Mouse (Mus musculus) forebrain, embryonic 11.5 days (tissue): ENCODE data around the gene Pcgf5. TPM values are rescaled to one million over a fixed set of nuclear protein-coding genes. Genes with fewer than 3 reads are reported as not detected.

Source experiments
- ATAC-seq: fragments of 200-750 bp; cut with Nextera tagmentation; replicated peaks from 2 replicates; pipeline ENCODE4 v1.8.0; 2017; ENCODE audit warnings: moderate TSS enrichment; ENCODE audit not compliant: low FRiP score
- DNase-seq: peaks from one replicate; pipeline ENCODE4 v3.0.0-alpha.2; 2017; ENCODE audit warnings: low spot score
- H3K27ac ChIP-seq: fragments of 300-500 bp; sonication (generic); 2 replicates; pipeline ENCODE4 v1.5.1; 2014; ENCODE audit warnings: low read depth, low read length
- H3K27me3 ChIP-seq: fragments of 300-500 bp; sonication (generic); 2 replicates; pipeline ENCODE4 v1.6.1; 2014; ENCODE audit warnings: mild to moderate bottlenecking, low read length, mixed read lengths; ENCODE audit not compliant: control insufficient read depth, insufficient read depth
- H3K36me3 ChIP-seq: fragments of 300-500 bp; sonication (generic); 2 replicates; pipeline ENCODE4 v1.6.1; 2014; ENCODE audit warnings: mild to moderate bottlenecking, low read length, moderate library complexity, mixed read lengths; ENCODE audit not compliant: control insufficient read depth, insufficient read depth
- H3K4me1 ChIP-seq: fragments of 300-500 bp; sonication (generic); replicated peaks from 2 replicates; pipeline ENCODE4 v1.6.1; 2014; ENCODE audit warnings: low read length, mixed read lengths; ENCODE audit not compliant: control insufficient read depth, insufficient read depth
- H3K4me2 ChIP-seq: fragments of 300-500 bp; sonication (generic); 2 replicates; pipeline ENCODE4 v1.6.1; 2014; ENCODE audit warnings: low read depth, mild to moderate bottlenecking, low read length, moderate library complexity, mixed read lengths; ENCODE audit not compliant: severe bottlenecking
- H3K4me3 ChIP-seq: fragments of 300-500 bp; sonication (generic); 2 replicates; pipeline ENCODE4 v1.5.1; 2014; ENCODE audit warnings: low read depth, low read length
- H3K9ac ChIP-seq: fragments of 300-500 bp; sonication (generic); 2 replicates; pipeline ENCODE4 v1.6.1; 2014; ENCODE audit warnings: low read length
- H3K9me3 ChIP-seq: fragments of 300-500 bp; sonication (generic); 2 replicates; pipeline ENCODE4 v1.6.1; 2016; ENCODE audit warnings: low read length, mixed read lengths; ENCODE audit not compliant: control insufficient read depth
- WGBS: fragments of 180-500 bp; shearing (Covaris S2); extraction: QIAGEN DNeasy Blood & Tissue Kit; methylation state at CpG from one replicate; pipeline ENCODE4 v1.1.7; 2014; 5-methylcytosine and 5-hydroxymethylcytosine counted together
- polyA plus RNA-seq: library from polyadenylated mRNA; unstranded; fragments of >200 nt; fragmentation: Nextera tagmentation; extraction: Ambion mirVana; gene quantifications from 2 replicates; pipeline ENCODE4 v1.2.1, GENCODE M21; 2014

Pcgf5 gene
- 14.9 and 17.1 TPM in 2 replicates for polyA plus RNA-seq

DNA sequence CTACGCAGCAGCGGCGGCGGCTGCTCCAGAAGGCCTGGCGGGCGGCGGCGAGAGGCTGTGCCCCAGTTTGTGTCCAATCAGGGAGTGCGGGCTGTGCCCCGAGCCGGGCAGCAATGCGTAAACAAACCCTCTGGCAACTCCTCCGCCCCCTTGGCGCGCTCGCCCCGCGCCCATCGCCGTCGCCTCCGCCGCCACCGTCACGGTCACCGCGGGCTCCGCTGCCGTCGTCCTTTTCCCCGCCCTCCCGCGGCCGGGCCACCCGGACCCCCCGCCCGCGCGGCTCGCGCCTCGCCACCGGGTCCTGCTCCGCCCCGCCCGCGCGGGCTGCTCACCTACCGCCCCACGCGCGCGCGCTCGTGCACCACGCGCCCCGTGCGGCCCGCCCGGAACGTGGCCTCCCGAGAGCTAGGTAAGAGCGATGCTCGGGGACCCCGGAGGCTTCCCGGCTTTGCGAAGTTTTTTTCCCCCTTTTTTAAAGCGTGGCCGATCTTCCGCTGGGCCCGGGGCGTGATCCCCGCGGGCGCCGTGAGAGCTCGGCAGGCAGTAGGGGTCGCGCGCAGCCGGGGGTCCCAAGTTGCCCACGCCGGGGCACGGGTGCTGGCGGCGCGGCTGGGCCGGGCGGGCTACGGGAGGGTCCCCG is at the start of gene Pcgf5:
Pcgf5 (plus strand) TSS at position 149 of the 640 bp plus-strand sequence.
- WGBS = 0% methylated on average over 82 of the region's 92 CpGs
- ATAC-seq (peak; percentile 80), DNase-seq (peak; percentile 83)
- no peak within 1 kb of the TSS for H3K27ac ChIP-seq
- no peaks in the 10 kb centered on the region for H3K9me3 ChIP-seq
- H3K36me3 ChIP-seq = no peaks in the 10 kb centered on the region
- H3K4me1 ChIP-seq = no peaks in the 10 kb centered on the region
- H3K4me2 ChIP-seq = peak within 1 kb of the TSS; percentile 100
- H3K27me3 ChIP-seq = peaks cover 20% of the 10 kb centered on the region
- peak within 1 kb of the TSS; percentile 74 for H3K4me3 ChIP-seq
- peak within 1 kb of the TSS; percentile 62 for H3K9ac ChIP-seq

DNA sequence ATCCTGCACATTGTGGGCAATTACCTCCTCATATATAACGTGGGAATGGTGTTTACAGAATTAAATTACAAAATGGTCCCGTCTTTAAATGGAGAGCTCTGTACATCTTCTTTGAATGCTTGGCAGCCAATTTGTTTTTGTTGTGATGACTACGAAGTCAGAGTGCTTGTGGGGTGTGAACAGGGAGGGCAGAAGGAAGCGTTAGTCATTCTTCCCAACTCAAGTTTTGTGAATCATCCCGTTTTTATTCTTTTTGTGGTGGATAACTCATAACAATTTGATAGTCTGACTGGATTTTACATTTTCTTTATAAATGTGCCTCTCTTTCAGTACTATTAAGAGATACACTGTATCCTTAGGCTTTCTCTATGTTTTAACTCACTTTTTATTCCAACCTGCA is 42.6 kb upstream of the Pcgf5 start:
- Histone ChIP-seq H3K4me2 (no peak overlapping the region), H3K27me3 (no peaks in the 10 kb centered on the region), H3K4me3 (no peak overlapping the region), H3K27ac (no peak overlapping the region), H3K9me3 (no peaks in the 10 kb centered on the region), H3K36me3 (no peaks in the 10 kb centered on the region), H3K9ac (no peak overlapping the region), H3K4me1 (no peaks in the 10 kb centered on the region)
- WGBS = 79% methylated on average over 5 of the region's 5 CpGs
- no peak for DNase-seq
- no peak for ATAC-seq

DNA sequence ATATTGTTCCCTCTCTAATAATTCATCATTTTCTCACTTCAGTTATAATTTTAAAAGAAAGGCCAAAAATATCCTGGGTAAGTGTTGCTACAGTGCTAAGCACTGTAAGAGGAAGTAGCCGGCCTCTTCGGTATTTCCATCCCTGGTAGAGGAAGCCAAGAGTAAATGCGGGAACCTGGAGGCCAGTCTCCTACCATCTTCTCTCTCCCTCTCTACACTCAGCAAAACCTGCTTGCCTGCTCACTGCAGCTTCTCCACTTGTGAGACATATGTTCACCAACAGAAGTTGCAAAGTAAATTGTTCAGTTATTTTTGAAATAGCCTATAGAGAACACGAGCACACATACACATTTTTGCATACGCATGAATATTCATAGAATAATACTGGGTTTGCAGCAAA is 34.1 kb upstream of the Pcgf5 start:
- Histone ChIP-seq H3K9me3 (no peaks in the 10 kb centered on the region), H3K36me3 (no peaks in the 10 kb centered on the region), H3K4me3 (no peak overlapping the region), H3K4me2 (no peak overlapping the region), H3K27me3 (no peaks in the 10 kb centered on the region), H3K4me1 (no peaks in the 10 kb centered on the region), H3K9ac (no peak overlapping the region), H3K27ac (no peak overlapping the region)
- ATAC-seq (no peak), DNase-seq (no peak)
- WGBS = 91% methylated on average over 5 of the region's 5 CpGs

DNA sequence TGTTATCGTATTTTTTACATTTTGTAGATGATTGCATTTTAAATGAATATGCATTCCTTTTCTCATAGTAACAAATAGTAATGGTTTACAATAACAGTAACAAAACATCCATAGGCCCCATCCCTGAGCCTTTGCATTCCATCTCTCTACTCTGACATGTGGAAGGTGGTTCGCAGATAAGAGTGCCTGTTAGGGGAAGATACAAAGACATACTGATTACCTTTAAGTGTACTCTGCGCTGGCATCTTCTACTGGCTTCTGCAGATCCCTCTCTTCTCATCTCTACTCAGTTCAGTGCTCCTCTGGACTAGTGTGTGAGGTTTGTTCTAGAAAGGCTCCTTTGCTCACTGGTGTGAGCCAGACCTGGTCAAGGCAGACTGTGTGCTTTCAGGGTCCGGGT is 28.4 kb upstream of the Pcgf5 start:
- H3K9me3 ChIP-seq = no peaks in the 10 kb centered on the region

DNA sequence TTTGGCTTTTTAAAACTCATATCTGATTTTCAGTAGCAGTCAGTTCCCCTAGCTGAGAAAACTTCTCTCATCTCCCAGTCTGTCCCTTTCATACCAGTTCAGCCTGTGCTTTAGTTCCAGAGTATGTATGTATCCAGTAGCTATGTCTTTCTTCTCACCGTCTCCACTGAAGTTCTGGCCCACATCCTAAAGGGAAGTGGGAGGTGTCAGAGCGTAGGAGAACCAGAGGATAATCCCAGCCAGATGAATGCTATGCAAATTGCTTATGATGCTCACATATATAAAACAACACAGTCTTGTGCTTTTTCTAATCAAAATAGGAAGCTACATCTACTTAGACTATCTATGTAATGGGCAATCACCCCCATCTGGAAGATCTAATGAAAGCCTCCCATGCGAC is 27.0 kb upstream of the Pcgf5 start:
- H3K9ac ChIP-seq = no peak overlapping the region
- no peaks in the 10 kb centered on the region for H3K4me1 ChIP-seq
- no peaks in the 10 kb centered on the region for H3K27me3 ChIP-seq
- 95% methylated on average over 3 of the region's 3 CpGs for WGBS
- no peak for DNase-seq
- no peak overlapping the region for H3K27ac ChIP-seq
- H3K36me3 ChIP-seq = no peaks in the 10 kb centered on the region
- no peak overlapping the region for H3K4me3 ChIP-seq
- H3K9me3 ChIP-seq = no peaks in the 10 kb centered on the region
- no peak overlapping the region for H3K4me2 ChIP-seq
- ATAC-seq = no peak

More for the DNA sequence above, 28.4 kb upstream of the Pcgf5 start:
- H3K4me3 ChIP-seq = no peak overlapping the region
- no peaks in the 10 kb centered on the region for H3K36me3 ChIP-seq
- no peak overlapping the region for H3K27ac ChIP-seq
- H3K4me2 ChIP-seq = no peak overlapping the region
- 88% methylated on average over 4 of the region's 4 CpGs for whole genome bisulfite sequencing
- no peaks in the 10 kb centered on the region for H3K27me3 ChIP-seq
- ATAC-seq = no peak
- no peak overlapping the region for H3K9ac ChIP-seq
- DNase-seq = no peak
- no peaks in the 10 kb centered on the region for H3K4me1 ChIP-seq

DNA sequence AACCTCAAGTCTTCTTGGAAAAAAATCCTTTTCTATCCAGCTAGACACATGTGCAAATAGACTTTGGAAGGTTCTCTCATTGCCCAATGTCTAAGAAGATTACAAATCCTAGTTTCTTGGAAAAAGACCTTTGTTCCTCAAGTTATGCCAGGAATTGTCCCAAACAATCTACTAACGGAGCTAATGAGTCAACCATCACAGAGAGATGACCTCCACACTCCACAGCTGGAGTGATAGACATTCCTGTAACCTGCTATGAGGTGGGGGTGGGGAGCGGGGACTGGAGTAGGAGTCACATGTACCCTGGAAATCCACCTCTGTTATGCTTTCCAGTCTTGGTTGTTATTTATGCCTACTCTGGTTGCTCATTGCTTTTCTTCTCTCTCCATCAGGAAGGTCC is 24.8 kb upstream of the Pcgf5 start:
- no peak overlapping the region for H3K27ac ChIP-seq
- H3K9ac ChIP-seq = no peak overlapping the region
- H3K9me3 ChIP-seq = no peaks in the 10 kb centered on the region
- H3K4me3 ChIP-seq = no peak overlapping the region
- no peaks in the 10 kb centered on the region for H3K36me3 ChIP-seq
- H3K27me3 ChIP-seq = no peaks in the 10 kb centered on the region
- no peaks in the 10 kb centered on the region for H3K4me1 ChIP-seq
- ATAC-seq (no peak), DNase-seq (no peak)
- no peak overlapping the region for H3K4me2 ChIP-seq
- WGBS = 69% methylated on average over 2 of the region's 2 CpGs

DNA sequence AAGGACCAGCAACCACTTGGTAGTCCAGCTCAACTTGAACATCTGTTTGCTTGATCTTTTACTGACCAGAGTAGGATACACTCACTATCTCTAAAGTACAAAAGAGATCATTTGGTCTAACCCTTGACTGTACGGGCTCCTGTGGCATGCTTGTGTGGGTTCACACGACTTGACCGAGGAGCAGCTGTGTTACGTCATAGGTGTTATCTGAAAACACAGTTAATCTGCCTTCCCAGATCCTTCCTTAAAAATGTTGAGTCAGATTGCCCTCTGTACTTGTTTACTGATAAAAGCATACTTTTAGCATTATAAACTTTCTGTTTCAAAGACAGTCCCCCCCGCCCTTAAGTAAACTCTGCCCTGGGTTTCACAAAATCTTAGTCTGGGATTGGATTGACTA is 19.4 kb upstream of the Pcgf5 start:
- H3K9me3 ChIP-seq = no peaks in the 10 kb centered on the region
- H3K36me3 ChIP-seq = no peaks in the 10 kb centered on the region
- no peaks in the 10 kb centered on the region for H3K27me3 ChIP-seq
- ATAC-seq (no peak), DNase-seq (no peak)
- no peak overlapping the region for H3K4me2 ChIP-seq
- H3K4me3 ChIP-seq = no peak overlapping the region
- H3K9ac ChIP-seq = no peak overlapping the region
- no peak overlapping the region for H3K27ac ChIP-seq
- H3K4me1 ChIP-seq = no peaks in the 10 kb centered on the region
- WGBS = 88% methylated on average over 5 of the region's 5 CpGs

DNA sequence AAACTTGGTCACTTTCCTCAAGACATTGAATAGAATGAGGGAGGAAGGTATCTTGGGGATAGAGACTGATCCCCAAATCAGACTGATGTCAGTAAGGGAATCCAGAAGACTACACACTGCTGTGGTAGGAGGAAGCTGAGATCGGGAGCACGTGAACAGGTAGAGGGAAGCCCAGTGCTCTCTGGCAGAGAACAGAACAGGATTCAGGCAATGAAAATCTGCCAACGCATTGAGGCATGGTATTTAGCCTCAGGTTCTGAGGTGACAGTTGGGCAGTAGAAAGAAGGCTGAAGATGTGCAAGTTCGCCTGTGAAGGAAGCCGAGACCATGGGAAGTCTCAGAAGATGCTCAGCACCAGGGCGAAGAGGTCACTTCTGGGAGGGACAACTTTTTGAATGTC is 733 bp upstream of the Pcgf5 start:
- WGBS = 25% methylated on average over 6 of the region's 6 CpGs
- Histone ChIP-seq H3K27me3 (peaks cover 20% of the 10 kb centered on the region), H3K9me3 (no peaks in the 10 kb centered on the region), H3K36me3 (no peaks in the 10 kb centered on the region), H3K4me3 (no peak overlapping the region), H3K9ac (no peak overlapping the region), H3K27ac (no peak overlapping the region), H3K4me1 (no peaks in the 10 kb centered on the region), H3K4me2 (no peak overlapping the region)
- no peak for DNase-seq
- no peak for ATAC-seq

DNA sequence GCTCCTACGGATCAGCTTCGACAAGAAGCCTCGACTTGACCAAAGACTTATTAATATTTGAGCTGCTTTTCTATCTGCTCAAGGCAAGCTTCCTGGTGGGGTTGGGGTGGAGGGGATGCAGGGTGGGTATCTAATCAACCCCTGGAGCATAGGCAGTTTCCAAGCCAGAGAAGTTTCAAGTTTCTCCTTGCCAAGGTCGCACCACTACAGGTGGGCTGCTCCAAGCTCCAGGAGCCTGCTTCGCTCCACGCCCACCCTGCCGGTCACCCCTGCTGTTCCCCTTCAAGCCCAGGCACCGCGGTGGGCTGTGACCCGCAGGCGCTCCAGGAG is 313 bp upstream of the Pcgf5 start:
- Histone ChIP-seq H3K4me1 (no peaks in the 10 kb centered on the region), H3K36me3 (no peaks in the 10 kb centered on the region), H3K9ac (peak overlapping the region; percentile 62), H3K4me2 (peak overlapping the region; percentile 100), H3K4me3 (peak overlapping the region; percentile 74), H3K9me3 (no peaks in the 10 kb centered on the region), H3K27me3 (peaks cover 20% of the 10 kb centered on the region), H3K27ac (no peak overlapping the region)
- WGBS = 2% methylated on average over 11 of the region's 11 CpGs
- DNase-seq = no peak
- ATAC-seq = no peak
